Mouse (Mus musculus): ENCODE measurements around the gene Dhx40.

DNA sequence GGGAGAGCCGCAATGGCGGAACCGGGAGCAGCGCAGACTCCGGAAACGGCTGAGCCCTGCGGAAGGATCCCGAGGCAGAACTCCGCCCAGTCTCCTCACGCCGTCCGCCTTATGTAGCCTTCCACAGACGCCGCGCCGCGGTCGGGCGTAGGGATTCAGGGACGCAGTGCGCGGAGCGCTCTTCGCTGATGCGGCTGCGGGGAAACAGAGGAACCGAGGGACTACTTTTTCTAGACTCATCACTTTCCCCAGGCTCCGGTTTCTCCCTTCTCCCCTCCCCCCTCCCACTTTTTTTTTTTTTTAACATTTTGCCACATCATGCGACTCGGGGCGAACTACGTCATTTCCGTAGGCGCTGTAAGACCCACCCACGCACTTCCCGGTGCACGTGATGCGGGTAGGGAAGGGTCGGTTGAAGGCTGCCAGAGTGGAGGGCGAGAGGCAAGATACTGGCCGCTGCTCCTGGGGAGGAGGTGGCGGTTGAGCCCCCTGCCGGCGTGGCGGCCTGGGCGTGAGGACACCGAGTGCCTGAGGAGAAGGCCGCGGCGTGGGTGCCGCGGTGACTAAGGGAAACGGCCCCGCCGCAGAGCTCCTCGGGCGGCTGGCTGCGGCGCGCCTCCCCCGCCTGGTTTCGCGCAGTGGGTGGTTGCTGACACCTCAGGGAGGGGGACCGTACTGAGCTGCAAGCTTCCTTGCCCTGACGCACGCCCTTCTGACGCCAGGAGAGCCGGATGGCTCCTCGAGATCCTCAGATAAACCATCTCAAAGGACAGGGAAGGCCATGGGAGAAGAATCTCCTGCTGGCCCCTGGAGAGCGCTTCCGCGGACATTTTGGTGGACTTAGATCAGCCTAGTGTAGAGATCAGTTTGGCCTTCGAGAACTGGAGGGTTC lies 49.8 kb downstream of the Dhx40 start, which contains the start of gene Cltc:
- peak; percentile 38; the same call in 1 of the 2 replicates for TF ChIP-seq CTCF (IDR thresholded peaks at IDR 0.05; ENCODE audit: borderline replicate concordance, extremely low read depth, insufficient read depth, insufficient read length)
- TF ChIP-seq POLR2A (IDR thresholded peaks at IDR 0.05; ENCODE audit: borderline replicate concordance, extremely low read depth, insufficient read depth, insufficient read length, poor library complexity, severe bottlenecking) = peak; percentile 90
